Comparison of ENCODE assay signal across 7 mouse cellular contexts in the genomic region with DNA sequence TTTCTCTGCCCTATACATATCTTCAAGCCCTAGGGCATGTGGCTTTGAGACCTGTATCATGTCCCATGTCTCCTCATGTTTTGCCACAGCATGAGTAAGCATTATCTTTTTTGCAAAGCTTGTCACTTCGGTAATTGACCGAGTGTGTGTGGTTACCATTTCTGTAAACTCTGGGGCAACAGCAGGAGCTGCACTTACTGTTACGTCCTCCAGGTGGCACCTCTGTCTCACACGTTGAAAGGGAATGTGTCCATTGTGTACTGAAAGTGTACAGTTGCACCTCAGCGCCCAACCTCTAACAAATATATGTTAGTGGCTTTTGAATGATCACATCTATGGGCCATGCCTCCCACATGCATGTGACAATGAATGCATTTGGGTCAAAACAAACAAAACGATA. TPM values are rescaled to one million over a fixed set of nuclear protein-coding genes. Genes with fewer than 3 reads are reported as not detected.
DNase-seq lines count a peak whose midpoint lies in the region; ATAC-seq and TF ChIP-seq lines count a peak whose summit lies in the region.

No protein-coding gene starts in this region.

- ATAC-seq in kidney, postnatal 0 days (replicated peaks; ENCODE audit: low FRiP score, low read depth): 0 out of 2 replicates have a peak, but pooled peaks have one; percentile 35
- peak; percentile 18; the same call in 1 of the 2 replicates for ATAC-seq in lung, embryonic 14.5 days (ENCODE audit: insufficient read depth)

- no peaks in the 10 kb centered on the region for H3K9me3 ChIP-seq in kidney, postnatal 0 days (replicated peaks; ENCODE audit: low read length)
- H3K9me3 ChIP-seq in lung, embryonic 14.5 days (ENCODE audit: low read depth, low read length): no peaks in the 10 kb centered on the region

- H3K9ac ChIP-seq in kidney, postnatal 0 days (ENCODE audit: low read depth, low read length): no peak overlapping the region
- H3K9ac ChIP-seq in lung, embryonic 14.5 days: no peak overlapping the region

- WGBS in kidney, postnatal 0 days: 36% methylated on average over 6 of the region's 6 CpGs
- 42% methylated on average over 6 of the region's 6 CpGs for WGBS in lung, embryonic 14.5 days

- TF ChIP-seq CTCF in kidney, postnatal 0 days (IDR thresholded peaks at IDR 0.05; ENCODE audit: low read depth): peak; percentile 87
- TF ChIP-seq CTCF in lung, embryonic 14.5 days (IDR thresholded peaks at IDR 0.05; ENCODE audit: low read depth): peak; percentile 89

- no peak overlapping the region for H3K4me2 ChIP-seq in kidney, postnatal 0 days (ENCODE audit: low read length)
- H3K4me2 ChIP-seq in lung, embryonic 14.5 days: no peak overlapping the region

- H3K27ac ChIP-seq in kidney, postnatal 0 days: no peak overlapping the region
- H3K27ac ChIP-seq in lung, embryonic 14.5 days (ENCODE audit: low read depth): no peak overlapping the region

- no peaks in the 10 kb centered on the region for H3K36me3 ChIP-seq in kidney, postnatal 0 days (ENCODE audit: insufficient read depth, low read length)
- H3K36me3 ChIP-seq in lung, embryonic 14.5 days (ENCODE audit: insufficient read depth): no peaks in the 10 kb centered on the region

- H3K4me1 ChIP-seq in kidney, postnatal 0 days (replicated peaks; ENCODE audit: insufficient read depth, low read length): no peaks in the 10 kb centered on the region
- no peaks in the 10 kb centered on the region for H3K4me1 ChIP-seq in lung, embryonic 14.5 days (ENCODE audit: insufficient read depth)

- no peak overlapping the region for H3K4me3 ChIP-seq in kidney, postnatal 0 days (replicated peaks; ENCODE audit: low read depth, low read length)
- H3K4me3 ChIP-seq in lung, embryonic 14.5 days (ENCODE audit: low read depth, low read length): no peak overlapping the region

- no peaks in the 10 kb centered on the region for H3K27me3 ChIP-seq in kidney, postnatal 0 days (ENCODE audit: insufficient read depth, low read length)
- H3K27me3 ChIP-seq in lung, embryonic 14.5 days (ENCODE audit: insufficient read depth, low read length): no peaks in the 10 kb centered on the region

- peak; percentile 22 to 47 for DNase-seq in urinary bladder, adult 18-20 months (ENCODE audit: low spot score in 2 of 2)
- no peak for DNase-seq in urinary bladder, postnatal 4 days (ENCODE audit: low spot score in 2 of 2)
- peak; percentile 59 for DNase-seq in adrenal gland, postnatal 14 days
- peak; percentile 44 to 59 for DNase-seq in frontal cortex, postnatal 25 days (ENCODE audit: low spot score in 2 of 2)
- DNase-seq in kidney, postnatal 0 days (ENCODE audit: low spot score): peak; percentile 80
- peak; percentile 70 for DNase-seq in lung, embryonic 14.5 days
- DNase-seq in retina, postnatal 7 days (ENCODE audit: low read depth, low spot score): peak; percentile 24

RNA-seq across cellular contexts. Expression of a gene that starts 20.8 kb away (rescaled TPM):
- total RNA-seq in adrenal gland, postnatal 14 days (2021): 21.0 and 24.7 TPM in 2 replicates
- polyA plus RNA-seq in kidney, postnatal 0 days (2015; fragmentation: Nextera tagmentation; extraction: Ambion mirVana): 28.3 TPM in 2 replicates
- 29.2 and 32.3 TPM in 2 replicates for polyA plus RNA-seq in lung, embryonic 14.5 days (2014; fragmentation: Nextera tagmentation; extraction: Ambion mirVana)

RNA-seq across cellular contexts. Expression of a gene that starts 20.9 kb away (rescaled TPM):
- total RNA-seq in adrenal gland, postnatal 14 days (2021): 563 and 581 TPM in 2 replicates
- 1,000 and 1,009 TPM in 2 replicates for polyA plus RNA-seq in kidney, postnatal 0 days (2015; fragmentation: Nextera tagmentation; extraction: Ambion mirVana)
- 552 and 584 TPM in 2 replicates for polyA plus RNA-seq in lung, embryonic 14.5 days (2014; fragmentation: Nextera tagmentation; extraction: Ambion mirVana)

RNA-seq across cellular contexts. Expression of a gene that starts 30.0 kb away (rescaled TPM):
- total RNA-seq in adrenal gland, postnatal 14 days (2021): 14.6 and 184 TPM in 2 replicates
- 0.78 TPM in 2 replicates for polyA plus RNA-seq in kidney, postnatal 0 days (2015; fragmentation: Nextera tagmentation; extraction: Ambion mirVana)
- 2.6 and 2.7 TPM in 2 replicates for polyA plus RNA-seq in lung, embryonic 14.5 days (2014; fragmentation: Nextera tagmentation; extraction: Ambion mirVana)

RNA-seq across cellular contexts. Expression of a gene that starts 52.2 kb away (rescaled TPM):
- total RNA-seq in adrenal gland, postnatal 14 days (2021): 39.0 and 42.8 TPM in 2 replicates
- polyA plus RNA-seq in kidney, postnatal 0 days (2015; fragmentation: Nextera tagmentation; extraction: Ambion mirVana): 5.0 and 5.1 TPM in 2 replicates
- polyA plus RNA-seq in lung, embryonic 14.5 days (2014; fragmentation: Nextera tagmentation; extraction: Ambion mirVana): 4.0 and 4.1 TPM in 2 replicates

RNA-seq across cellular contexts. Expression of a gene that starts 52.8 kb away (rescaled TPM):
- 10.3 and 13.4 TPM in 2 replicates for total RNA-seq in adrenal gland, postnatal 14 days (2021)
- 12.6 and 13.7 TPM in 2 replicates for polyA plus RNA-seq in kidney, postnatal 0 days (2015; fragmentation: Nextera tagmentation; extraction: Ambion mirVana)
- 15.9 and 16.0 TPM in 2 replicates for polyA plus RNA-seq in lung, embryonic 14.5 days (2014; fragmentation: Nextera tagmentation; extraction: Ambion mirVana)

Comparison
In these comparisons a context has a peak if more than half of its experiments do, and no peak if none do; other contexts are left out.
1. DNase-seq: peak in urinary bladder, adult 18-20 months (2 of 2), adrenal gland, postnatal 14 days (single experiment), frontal cortex, postnatal 25 days (2 of 2), kidney, postnatal 0 days (single experiment), lung, embryonic 14.5 days (single experiment) and retina, postnatal 7 days (single experiment); none in urinary bladder, postnatal 4 days (0 of 2).